ENCODE assay signal across 14 mouse cellular contexts in the genomic region with DNA sequence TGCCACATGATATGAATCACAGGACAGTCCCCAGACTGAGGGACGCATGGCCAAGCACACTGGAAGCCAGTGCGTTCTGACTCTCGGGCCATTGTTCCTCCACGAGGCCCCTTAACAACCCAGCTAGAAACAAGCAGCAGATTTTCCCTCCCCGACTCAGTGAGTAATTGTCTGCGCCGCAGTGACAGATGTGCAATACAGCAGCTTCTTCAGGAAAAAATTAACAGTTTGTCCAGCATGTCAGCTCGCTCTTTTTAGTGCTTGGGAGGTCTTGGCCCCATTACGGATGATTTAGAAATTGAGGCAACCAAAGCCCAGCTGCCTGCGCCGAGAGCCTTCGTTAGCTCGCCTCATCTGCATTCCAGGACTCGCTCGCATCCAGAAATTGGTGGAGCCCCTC.
A peak's percentile ranks its signal among the peaks of the same experiment; 100 is the strongest.
DNase-seq lines count a peak whose midpoint lies in the region; ATAC-seq and TF ChIP-seq lines count a peak whose summit lies in the region.
"Had no signal": no experiment of that assay in that cellular context is flagged by ENCODE, and none has a peak within 500 bp of the region (broad histone marks: within the 10 kb centered on the region; RNA-seq: fewer than 3 reads in every experiment).

No protein-coding gene starts in this region.

- no peak for TF ChIP-seq POLR2A in brain, embryonic 14.5 days (IDR thresholded peaks at IDR 0.05; ENCODE audit: borderline replicate concordance, extremely low read depth, insufficient read depth, insufficient read length, poor library complexity, severe bottlenecking)

- peak; percentile 64 for DNase-seq in heart, adult 11 months
- no peak for DNase-seq in heart, postnatal 10 days
- DNase-seq in brain, embryonic 14.5 days (ENCODE audit: low read depth): peak; percentile 80
- no peak for DNase-seq in adrenal gland, postnatal 14 days
- no peak for DNase-seq in frontal cortex, postnatal 25 days (ENCODE audit: low spot score in 2 of 2)
- no peak for DNase-seq in gastrocnemius, postnatal 36 days
- DNase-seq: thymus, adult 2 months had no signal

- H3K4me3 ChIP-seq in hindbrain, embryonic 13.5 days: no peak overlapping the region
- no peak overlapping the region for H3K4me3 ChIP-seq in midbrain, embryonic 12.5 days
- H3K4me3 ChIP-seq: heart, embryonic 13.5 days; layer of hippocampus, adult 2 months had no signal

- WGBS in hindbrain, embryonic 13.5 days: 39% methylated on average over 15 of the region's 15 CpGs
- 52% methylated on average over 15 of the region's 15 CpGs for WGBS in midbrain, embryonic 12.5 days

- no peaks in the 10 kb centered on the region for H3K36me3 ChIP-seq in hindbrain, embryonic 13.5 days
- H3K36me3 ChIP-seq in midbrain, embryonic 12.5 days: no peaks in the 10 kb centered on the region

- no peak overlapping the region for H3K9ac ChIP-seq in hindbrain, embryonic 13.5 days
- no peak overlapping the region for H3K9ac ChIP-seq in midbrain, embryonic 12.5 days (replicated peaks)
- H3K9ac ChIP-seq: heart, embryonic 13.5 days; liver, embryonic 14.5 days had no signal

- no peaks in the 10 kb centered on the region for H3K27me3 ChIP-seq in hindbrain, embryonic 13.5 days
- no peaks in the 10 kb centered on the region for H3K27me3 ChIP-seq in midbrain, embryonic 12.5 days
- H3K27me3 ChIP-seq: heart, embryonic 13.5 days had no signal

- peak overlapping the region; percentile 22; the same call in 1 of the 2 replicates for H3K4me2 ChIP-seq in hindbrain, embryonic 13.5 days
- H3K4me2 ChIP-seq in midbrain, embryonic 12.5 days (replicated peaks): no peak overlapping the region
- H3K4me2 ChIP-seq: heart, embryonic 13.5 days had no signal

- no peak for TF ChIP-seq CTCF in brain, embryonic 14.5 days (IDR thresholded peaks at IDR 0.05; ENCODE audit: borderline replicate concordance, extremely low read depth, insufficient read depth, insufficient read length)

- peaks cover 11% of the 10 kb centered on the region for H3K4me1 ChIP-seq in hindbrain, embryonic 13.5 days (replicated peaks)
- peaks cover 7% of the 10 kb centered on the region; the same call in 1 of the 2 replicates for H3K4me1 ChIP-seq in midbrain, embryonic 12.5 days
- H3K4me1 ChIP-seq: heart, embryonic 13.5 days had no signal

- peak overlapping the region; percentile 67 for H3K27ac ChIP-seq in hindbrain, embryonic 13.5 days
- H3K27ac ChIP-seq in midbrain, embryonic 12.5 days (replicated peaks): peak overlapping the region; percentile 63
- H3K27ac ChIP-seq: heart, embryonic 13.5 days; layer of hippocampus, adult 2 months; liver, embryonic 14.5 days had no signal

- H3K9me3 ChIP-seq in hindbrain, embryonic 13.5 days: no peaks in the 10 kb centered on the region
- H3K9me3 ChIP-seq in midbrain, embryonic 12.5 days: no peaks in the 10 kb centered on the region
- H3K9me3 ChIP-seq: G1E; heart, embryonic 13.5 days had no signal

- no peak for ATAC-seq in hindbrain, embryonic 13.5 days (ENCODE audit: low FRiP score)
- no peak; the same call in 1 of the 2 replicates for ATAC-seq in midbrain, embryonic 12.5 days (ENCODE audit: low FRiP score, low read depth)
- ATAC-seq: activated CD4-positive, CD25-positive, alpha-beta regulatory T cell, adult 4 months had no signal

- intact Hi-C loops in heart, postnatal 10 days (cut with DNase I): loop anchor here (10.0 kb wide), 1 partner anchor 221 kb away; no protein-coding TSS in a partner anchor
- intact Hi-C loops in gastrocnemius, postnatal 36 days (cut with DNase I): no loop called here

Comparison
In these comparisons a context has a peak if more than half of its experiments do, and no peak if none do; other contexts are left out.
1. DNase-seq: peak in heart, adult 11 months (single experiment) and brain, embryonic 14.5 days (single experiment); none in heart, postnatal 10 days (0 of 2), adrenal gland, postnatal 14 days (single experiment), frontal cortex, postnatal 25 days (0 of 2) and gastrocnemius, postnatal 36 days (0 of 2).